Mouse (Mus musculus) G1E (cell line): Measurements from ENCODE around the gene Dnajc5g.

ENCODE experiments used
- CTCF ChIP-seq: IDR thresholded peaks from 2 replicates; pipeline ENCODE4 v1.5.1; 2012; ENCODE audit warnings: low read depth, low read length, inconsistent platforms, mixed read lengths
- GATA1 ChIP-seq: IDR thresholded peaks from 2 replicates; pipeline ENCODE4 v1.6.1; 2012; ENCODE audit warnings: borderline replicate concordance, low read length, inconsistent platforms, mixed read lengths

DNA sequence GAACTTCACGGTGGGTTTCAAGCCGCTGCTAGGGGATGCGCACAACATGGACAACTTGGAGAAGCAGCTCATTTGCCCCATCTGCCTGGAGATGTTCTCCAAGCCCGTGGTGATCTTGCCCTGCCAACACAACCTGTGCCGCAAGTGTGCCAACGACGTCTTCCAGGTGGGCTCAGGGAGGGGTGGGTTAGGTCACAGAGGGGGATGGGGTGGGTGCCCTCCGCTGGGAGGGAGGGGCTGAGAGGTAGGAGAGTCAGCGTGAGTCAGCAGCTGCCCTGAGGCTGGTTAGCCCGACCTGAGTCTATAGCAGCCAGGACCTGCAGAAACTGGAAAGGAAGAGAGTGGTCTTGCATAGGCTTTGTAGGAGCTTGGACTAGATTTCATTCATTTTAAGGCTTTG, 10.8 kb downstream of the Dnajc5g start:
- TF ChIP-seq CTCF: no peak
- TF ChIP-seq GATA1: no peak
